Mouse (Mus musculus) thymus, adult 2 months (tissue): Measurements from ENCODE around the gene Frmd8. TPM values are rescaled to one million over a fixed set of nuclear protein-coding genes. Genes with fewer than 3 reads are reported as not detected.

Source experiments
- DNase-seq: peaks from one replicate; pipeline ENCODE4 v3.0.0; 2021
- H3K27ac ChIP-seq: fragments of 200-500 bp; 2 replicates; pipeline ENCODE4 v1.5.1; 2012; ENCODE audit warnings: low read length, control low read depth; ENCODE audit not compliant: control insufficient read depth, insufficient read depth
- H3K27me3 ChIP-seq: fragments of 200-500 bp; 2 replicates; pipeline ENCODE4 v1.6.1; 2012; ENCODE audit warnings: mild to moderate bottlenecking, low read length, moderate library complexity, mixed read lengths; ENCODE audit not compliant: control insufficient read depth, insufficient read depth
- H3K36me3 ChIP-seq: fragments of 200-500 bp; 2 replicates; pipeline ENCODE4 v1.6.1; 2012; ENCODE audit warnings: mild to moderate bottlenecking, low read length, moderate library complexity; ENCODE audit not compliant: control insufficient read depth, insufficient read depth
- H3K4me1 ChIP-seq: fragments of 200-500 bp; replicated peaks from 2 replicates; pipeline ENCODE4 v1.6.1; 2012; ENCODE audit warnings: low read length; ENCODE audit not compliant: control insufficient read depth, insufficient read depth
- H3K4me3 ChIP-seq: fragments of 200-500 bp; 2 replicates; pipeline ENCODE4 v1.5.1; 2012; ENCODE audit warnings: mild to moderate bottlenecking, low read length, control low read depth, moderate library complexity; ENCODE audit not compliant: control insufficient read depth, insufficient read depth
- CTCF ChIP-seq: fragments of 200-500 bp; IDR thresholded peaks from 2 replicates; pipeline ENCODE4 v1.5.1; 2012; ENCODE audit warnings: mild to moderate bottlenecking, control low read depth, low read length, moderate library complexity, borderline replicate concordance; ENCODE audit not compliant: control insufficient read depth, poor library complexity, insufficient read depth; ENCODE audit errors: extremely low read depth
- POLR2A ChIP-seq: fragments of 200-500 bp; IDR thresholded peaks from 2 replicates; pipeline ENCODE4 v1.6.1; 2012; ENCODE audit warnings: mild to moderate bottlenecking, low read length, control low read depth, moderate library complexity; ENCODE audit not compliant: control insufficient read depth, poor library complexity, insufficient read depth; ENCODE audit errors: extremely low read depth
- WGBS: fragments of 180-500 bp; shearing (Covaris S2); methylation state at CpG from one replicate; pipeline ENCODE4 v1.1.7; 2018; 5-methylcytosine and 5-hydroxymethylcytosine counted together
- polyA plus RNA-seq: library from polyadenylated mRNA; depleted of rRNA; stranded (reverse); fragments of >200 nt; gene quantifications from 2 replicates; pipeline ENCODE4 v1.2.3, GENCODE M21; 2012

The Frmd8 gene
- polyA plus RNA-seq, 1 experiment, result 121 TPM

DNA sequence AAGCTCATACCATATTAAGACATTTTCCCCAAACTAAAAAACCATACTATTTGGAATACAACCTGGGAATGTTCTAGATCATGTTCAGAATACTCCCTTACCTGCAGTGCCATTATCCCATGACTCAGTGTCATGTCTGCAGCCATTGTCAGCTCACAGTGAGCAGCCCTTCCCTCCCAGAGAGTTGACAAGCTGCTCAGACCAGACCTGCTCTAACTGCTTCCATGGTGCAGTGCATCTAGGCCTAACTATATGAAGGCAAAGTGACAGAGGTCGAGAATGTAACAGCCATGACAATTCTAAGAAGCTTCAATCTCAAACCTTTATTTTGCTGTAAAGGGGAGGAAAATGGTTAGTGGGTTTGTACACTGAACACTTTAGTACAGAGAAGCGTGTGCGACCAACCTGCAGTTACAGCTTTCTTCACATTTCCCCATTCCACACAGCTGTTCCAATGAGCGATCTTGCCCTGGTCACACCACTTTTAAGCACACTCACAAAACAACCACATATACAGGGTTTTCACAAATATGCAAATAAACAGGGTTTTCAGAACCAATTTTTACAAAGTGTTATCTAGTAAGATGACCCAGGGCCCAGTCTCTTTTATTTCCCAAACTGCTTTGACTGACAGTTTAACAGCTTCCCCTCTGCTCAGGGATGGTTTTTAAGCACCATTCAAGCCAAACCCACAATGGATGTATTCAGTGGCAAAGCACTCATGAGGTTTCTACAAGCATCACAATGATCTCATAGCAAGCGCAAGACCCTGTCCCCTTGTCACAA, 32.9 kb downstream of the Frmd8 start:
- peaks cover 35% of the 10 kb centered on the region for H3K4me1 ChIP-seq
- H3K4me3 ChIP-seq, result no peak overlapping the region
- TF ChIP-seq CTCF, result no peak
- TF ChIP-seq POLR2A, result no peak
- DNase-seq, result no peak
- WGBS, result 48% methylated on average over 5 of the region's 5 CpGs
- H3K27ac ChIP-seq, result no peak overlapping the region
- H3K27me3 ChIP-seq, result no peaks in the 10 kb centered on the region
- no peaks in the 10 kb centered on the region for H3K36me3 ChIP-seq

DNA sequence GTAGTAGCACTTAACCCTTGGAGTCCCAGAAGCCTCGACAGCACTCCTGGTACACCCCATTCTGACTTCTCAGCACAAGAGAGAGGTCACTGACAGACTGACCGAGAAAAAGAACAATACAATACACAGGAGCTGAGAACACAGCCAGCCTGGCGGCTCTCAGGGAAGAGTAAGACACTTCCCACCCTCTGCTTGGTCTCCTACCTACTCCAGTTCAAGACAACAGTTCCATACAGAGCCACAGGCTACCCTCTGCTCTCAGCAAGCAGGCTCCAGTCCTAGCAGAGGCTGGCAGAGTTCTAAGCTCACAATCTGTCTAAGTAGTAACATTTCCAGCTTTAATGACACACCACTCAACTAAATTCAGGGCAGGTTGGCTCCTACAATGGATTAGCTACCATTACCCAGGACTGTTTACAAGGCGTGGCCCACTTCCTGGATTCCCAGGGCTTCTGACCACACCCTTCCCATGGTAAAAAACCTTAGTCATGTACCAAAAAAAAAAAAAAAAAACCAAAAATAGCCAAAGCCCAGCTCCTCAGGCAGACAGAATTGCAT, 33.6 kb downstream of the Frmd8 start:
- DNase-seq, result no peak
- Histone ChIP-seq H3K27ac (peak overlapping the region; percentile 12; the same call in 1 of the 2 replicates), H3K27me3 (no peaks in the 10 kb centered on the region), H3K4me3 (no peak overlapping the region), H3K36me3 (no peaks in the 10 kb centered on the region), H3K4me1 (peaks cover 28% of the 10 kb centered on the region)
- TF ChIP-seq CTCF (no peak), POLR2A (no peak)
- 60% methylated on average over 4 of the region's 4 CpGs for WGBS

DNA sequence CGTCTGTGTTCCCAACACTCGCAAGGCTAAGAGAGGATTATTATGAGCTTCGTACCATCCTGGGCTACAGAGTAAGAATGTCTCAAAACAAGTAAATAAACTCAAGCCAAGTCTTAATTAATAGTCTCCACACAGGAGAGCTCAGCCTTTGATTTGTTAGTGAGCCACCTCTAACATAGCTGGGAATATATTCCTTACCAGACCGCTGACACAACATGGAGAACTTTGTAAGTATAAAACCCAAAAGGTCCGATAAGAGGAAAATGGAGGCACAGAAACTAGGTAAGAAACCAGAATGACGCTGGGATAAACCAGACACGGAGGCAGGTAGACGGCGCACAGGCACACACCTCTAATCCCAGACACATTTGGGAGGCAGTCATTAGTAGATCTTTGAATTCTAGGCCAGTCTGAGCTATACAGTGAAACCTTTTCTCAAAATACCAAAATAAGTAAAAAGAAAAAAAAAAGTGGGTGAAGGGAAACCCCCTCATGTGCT, 34.1 kb downstream of the Frmd8 start:
- DNase-seq, result no peak
- no peak overlapping the region for H3K27ac ChIP-seq
- peaks cover 25% of the 10 kb centered on the region for H3K4me1 ChIP-seq
- 95% methylated on average over 9 of the region's 9 CpGs for WGBS
- H3K36me3 ChIP-seq, result no peaks in the 10 kb centered on the region
- H3K27me3 ChIP-seq, result no peaks in the 10 kb centered on the region
- H3K4me3 ChIP-seq, result no peak overlapping the region
- TF ChIP-seq POLR2A, result no peak
- TF ChIP-seq CTCF, result no peak

DNA sequence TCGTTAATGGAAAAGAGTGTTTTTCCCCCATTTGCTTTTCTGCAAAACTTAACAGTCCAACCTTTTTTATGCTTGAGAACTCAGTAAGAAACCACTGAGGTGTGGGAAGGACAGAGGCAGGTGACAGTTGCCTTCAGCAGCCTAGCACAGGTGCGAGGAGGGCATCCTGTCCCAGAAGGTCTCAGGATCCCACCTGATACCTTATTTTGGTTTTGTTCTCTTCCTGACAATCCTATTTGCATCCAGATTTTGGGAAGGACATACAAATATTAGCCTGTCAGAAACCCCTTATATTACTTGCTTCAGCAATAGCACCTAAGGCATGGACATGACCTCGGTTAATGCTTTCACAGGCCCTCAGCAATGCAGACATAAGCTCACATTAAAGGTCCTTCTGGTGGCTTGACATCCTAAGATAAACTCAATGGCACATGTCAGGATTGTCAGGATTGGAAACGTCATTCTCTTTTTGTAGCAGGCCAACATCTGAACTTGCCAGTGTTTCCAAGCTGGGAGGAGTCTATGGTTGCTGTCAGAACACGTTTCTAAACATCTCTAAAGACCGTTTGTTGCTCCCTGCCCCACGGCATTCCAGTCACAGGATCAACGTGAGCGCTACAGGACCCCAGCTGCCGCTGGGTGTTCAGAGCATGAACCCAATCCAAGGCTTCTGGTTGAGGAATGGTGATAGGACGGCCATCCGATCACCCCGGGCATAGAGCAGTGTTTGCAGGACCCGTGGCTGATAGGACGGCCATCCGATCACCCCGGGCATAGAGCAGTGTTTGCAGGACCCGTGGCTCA, 34.8 kb downstream of the Frmd8 start:
- WGBS, result 89% methylated on average over 18 of the region's 18 CpGs
- Histone ChIP-seq H3K4me3 (no peak overlapping the region), H3K27ac (no peak overlapping the region), H3K4me1 (peaks cover 28% of the 10 kb centered on the region), H3K27me3 (no peaks in the 10 kb centered on the region), H3K36me3 (no peaks in the 10 kb centered on the region)
- TF ChIP-seq CTCF, result no peak
- no peak for DNase-seq

DNA sequence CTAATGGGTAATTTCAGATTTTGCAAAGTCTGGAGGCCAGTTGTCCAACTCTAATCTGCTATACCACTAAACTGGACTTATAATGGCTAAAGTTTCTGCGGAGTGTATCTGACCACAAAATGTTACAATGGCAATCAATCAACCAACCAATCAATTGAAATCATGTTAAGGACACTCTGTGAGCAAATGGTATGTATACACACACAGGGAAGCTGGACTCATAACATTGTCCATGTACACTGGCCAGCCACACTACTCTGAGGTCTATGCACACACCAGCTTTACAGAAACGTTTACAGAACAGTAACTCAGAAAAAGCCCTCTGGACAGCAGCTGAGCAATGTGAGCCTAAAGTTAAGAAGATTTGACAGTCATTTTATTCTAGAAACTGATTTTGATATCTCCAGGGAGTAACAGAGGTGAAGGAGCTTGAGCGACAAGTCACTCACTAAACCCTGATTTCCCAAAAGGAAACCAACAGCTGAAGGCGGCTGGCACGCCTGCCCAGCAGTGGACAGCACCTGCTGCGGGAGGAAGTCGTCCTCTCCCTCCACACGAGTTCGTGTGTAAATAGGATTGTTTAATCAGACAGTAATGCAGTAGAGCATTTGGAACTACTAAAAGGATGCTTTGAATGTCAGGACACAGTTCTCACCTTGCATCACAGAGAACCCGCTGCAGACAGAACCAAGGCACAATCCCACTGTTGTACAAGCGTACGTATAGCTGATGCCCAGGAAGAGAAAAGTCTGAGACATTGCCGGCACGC, 35.6 kb downstream of the Frmd8 start:
- Histone ChIP-seq H3K27me3 (no peaks in the 10 kb centered on the region), H3K4me1 (peaks cover 32% of the 10 kb centered on the region), H3K27ac (no peak overlapping the region), H3K36me3 (no peaks in the 10 kb centered on the region), H3K4me3 (no peak overlapping the region)
- DNase-seq, result no peak
- TF ChIP-seq POLR2A (no peak), CTCF (no peak)
- 67% methylated on average over 14 of the region's 14 CpGs for WGBS

DNA sequence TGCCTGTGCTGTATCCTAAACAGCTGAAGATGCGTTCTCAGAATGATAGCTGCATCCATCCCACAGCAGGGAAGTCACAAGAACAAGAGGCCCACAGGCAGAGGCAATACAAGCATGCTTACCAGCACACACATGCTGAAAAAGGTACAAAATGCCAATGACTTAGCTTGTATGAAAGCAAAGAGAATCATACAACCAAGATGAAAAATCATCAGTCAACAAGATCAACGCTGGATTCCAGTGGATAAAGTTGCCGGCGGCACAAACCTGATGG, 36.2 kb downstream of the Frmd8 start:
- Histone ChIP-seq H3K4me3 (no peak overlapping the region), H3K27ac (no peak overlapping the region)

More for the DNA sequence above, 36.2 kb downstream of the Frmd8 start:
- DNase-seq, result no peak
- Histone ChIP-seq H3K36me3 (no peaks in the 10 kb centered on the region), H3K27me3 (no peaks in the 10 kb centered on the region), H3K4me1 (peaks cover 37% of the 10 kb centered on the region)
- WGBS, result 94% methylated on average over 4 of the region's 4 CpGs
- TF ChIP-seq CTCF, result no peak
- TF ChIP-seq POLR2A, result no peak
